Mouse (Mus musculus) embryonic fibroblast, embryonic 13.5 days (primary cell): ENCODE data around the gene Rassf8.

Source experiments
- CTCF ChIP-seq: IDR thresholded peaks from 2 replicates; pipeline ENCODE4 v1.5.1; 2011; ENCODE audit warnings: mild to moderate bottlenecking, control low read depth, low read length, moderate library complexity, borderline replicate concordance; ENCODE audit not compliant: insufficient read depth
- POLR2A ChIP-seq: IDR thresholded peaks from 2 replicates; pipeline ENCODE4 v1.6.1; 2011; ENCODE audit warnings: low read depth, mild to moderate bottlenecking, control low read depth, low read length, moderate library complexity

DNA sequence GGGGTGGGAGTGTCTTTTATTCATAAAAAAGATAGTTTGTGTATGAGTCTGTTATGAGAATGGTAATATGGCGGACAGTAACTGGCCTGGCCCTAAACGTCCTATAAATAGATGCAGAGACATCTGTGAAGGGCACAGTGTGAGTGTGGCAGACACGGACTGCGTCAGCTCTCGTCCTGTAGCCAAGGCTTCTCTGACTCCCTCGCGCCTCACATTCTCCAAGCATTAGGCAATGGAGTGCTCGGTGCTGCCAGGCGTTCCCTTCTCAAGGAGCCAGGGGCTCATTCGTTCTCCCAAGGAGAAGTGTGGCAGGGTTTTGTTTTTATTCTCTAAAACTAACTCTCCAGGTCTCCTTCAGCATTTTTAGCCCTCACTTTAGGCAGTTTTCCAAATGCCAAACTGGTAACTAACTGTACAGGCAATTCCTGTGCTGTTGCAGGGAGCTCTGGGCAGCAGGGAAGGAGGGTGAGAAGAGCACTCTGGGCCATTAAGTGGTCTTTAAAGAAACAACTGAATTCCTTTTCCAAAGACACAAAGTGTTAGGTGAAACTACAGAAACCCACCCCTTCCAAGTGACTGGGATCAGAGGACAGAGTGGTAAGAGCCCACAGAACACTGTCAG, 22.2 kb downstream of the Rassf8 start:
- TF ChIP-seq CTCF, result no peak
- TF ChIP-seq POLR2A, result no peak
